Mouse (Mus musculus): ENCODE results near the gene Btbd3. TPM values are rescaled to one million over a fixed set of nuclear protein-coding genes. Genes with fewer than 3 reads are reported as not detected.

Btbd3 gene
- total RNA-seq (2022), result 1 to 10 TPM; 7.3 to 9.6 (median 8.1) TPM

GRCm38 (mm10) chr2:138256411-138256810 is at the start of gene Btbd3:
Gene Btbd3, plus strand, starts transcription at chr2:138256565.
- peak; percentile 90 to 94 for DNase-seq (ENCODE audit: low spot score in 2 of 2)

DNA sequence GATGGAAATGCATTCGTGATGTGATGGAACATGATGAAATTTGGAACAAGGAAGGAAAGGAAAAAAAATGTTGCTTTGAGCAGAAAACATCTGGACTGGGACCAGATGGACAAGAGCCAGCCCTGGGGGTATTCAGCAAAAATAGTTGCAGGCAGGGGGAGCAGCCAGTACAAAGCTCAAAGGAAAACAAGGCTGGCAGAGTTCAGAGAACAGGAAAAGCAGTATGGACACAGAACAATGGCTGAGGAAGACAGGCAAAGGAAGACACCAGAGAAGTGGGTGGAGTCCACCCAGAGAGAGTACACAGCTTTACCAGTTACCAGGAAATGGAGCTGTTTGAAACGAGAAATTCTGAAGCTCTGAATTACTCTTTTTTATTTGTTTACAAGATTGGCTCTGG is 40.8 kb upstream of the Btbd3 start:
- peak; percentile 44 to 55 for DNase-seq (ENCODE audit: low spot score in 2 of 2)

DNA sequence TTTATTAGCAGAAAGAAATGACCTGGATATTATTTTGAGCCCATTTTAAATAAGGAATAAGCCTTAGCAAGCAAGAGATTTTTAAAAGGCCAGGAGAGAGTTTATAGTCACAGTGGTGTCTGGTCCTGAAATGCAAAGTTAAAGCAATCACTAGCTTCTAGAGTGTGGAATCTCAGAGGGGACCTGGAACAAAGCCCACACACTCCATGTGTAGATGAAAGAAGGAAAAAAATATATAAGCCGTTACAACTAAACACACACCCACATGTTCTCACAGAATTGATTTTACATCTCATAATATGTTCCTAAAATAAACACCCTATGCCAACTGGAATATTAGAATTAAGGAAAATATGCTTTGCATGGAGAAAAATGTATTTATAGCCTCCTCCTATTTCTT is 36.1 kb upstream of the Btbd3 start:
- DNase-seq (ENCODE audit: low spot score in 2 of 2), result no peak

DNA sequence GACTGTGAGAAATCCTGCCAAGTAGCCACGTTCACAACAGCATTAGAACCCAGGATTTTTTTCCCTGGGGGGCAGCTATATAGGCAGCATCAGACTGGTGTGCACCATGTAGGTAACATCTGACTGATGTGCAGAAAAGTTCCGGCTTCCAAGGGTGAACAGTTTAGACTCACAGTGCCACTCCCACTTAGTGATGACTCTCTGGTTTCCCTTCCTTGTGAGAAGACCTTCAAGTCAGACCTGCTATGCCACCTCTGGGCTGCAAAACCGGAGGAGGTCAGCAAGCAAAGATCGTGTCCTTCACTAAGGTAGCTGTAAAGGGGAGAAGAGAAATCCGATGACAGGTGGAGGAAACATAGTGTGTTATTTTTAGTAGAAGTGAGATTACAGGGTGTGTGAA is 24.1 kb upstream of the Btbd3 start:
- no peak for DNase-seq (ENCODE audit: low spot score in 2 of 2)

DNA sequence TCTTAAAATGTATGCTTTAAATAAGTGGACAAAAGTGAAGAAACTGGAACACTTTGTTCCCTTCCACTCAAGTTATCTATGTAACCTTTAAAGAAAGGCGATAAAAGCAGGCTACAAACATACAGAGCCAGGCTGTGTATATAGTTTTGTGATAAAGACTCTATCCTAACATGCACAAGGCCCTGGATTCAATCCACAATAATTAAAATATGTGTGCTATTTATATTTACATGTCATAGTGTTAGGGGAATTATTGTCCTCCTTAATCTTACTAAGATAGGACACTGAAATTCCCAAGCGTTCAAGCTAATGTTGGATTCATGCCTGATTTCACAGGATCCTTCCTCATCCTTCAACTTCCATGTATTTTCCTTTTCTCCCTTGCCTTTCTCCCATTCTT is 20.2 kb upstream of the Btbd3 start:
- DNase-seq (ENCODE audit: low spot score in 2 of 2), result no peak

GRCm38 (mm10) chr2:138242452-138242851 is 13.9 kb upstream of the Btbd3 start:
- DNase-seq (ENCODE audit: low spot score in 2 of 2), result no peak

DNA sequence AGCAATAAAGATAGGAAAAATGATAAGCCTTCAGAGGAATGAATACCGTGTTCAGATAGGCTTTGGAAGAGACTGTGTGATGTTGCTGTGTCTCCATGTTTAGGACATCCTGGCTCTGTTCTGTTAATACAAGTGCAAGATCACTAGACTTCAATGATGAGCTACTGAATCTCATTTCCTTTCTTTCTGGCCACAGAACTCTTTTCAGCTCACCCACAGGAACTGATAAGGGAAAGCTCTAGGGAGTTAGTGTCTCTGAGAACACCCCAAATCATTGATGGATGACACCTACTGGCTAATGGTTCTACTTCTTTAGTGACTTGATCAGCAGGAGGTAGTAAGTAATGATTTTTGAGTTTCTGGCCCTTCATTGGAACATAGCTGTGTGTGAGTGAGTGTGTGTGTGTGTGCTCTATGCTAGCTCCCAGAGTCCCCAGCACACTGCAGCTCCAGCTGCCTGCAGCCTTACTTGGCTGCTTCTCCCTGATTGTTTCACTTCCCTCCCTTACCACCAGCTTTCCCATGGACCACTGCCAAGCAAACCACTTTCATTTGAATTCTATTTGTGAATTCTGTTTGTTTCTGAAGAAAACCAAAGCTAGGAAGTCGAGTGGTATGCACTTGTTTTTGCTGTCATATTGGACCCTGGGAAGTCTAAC is 10.6 kb upstream of the Btbd3 start:
- peak in 1 of 2 experiments; percentile 13 for DNase-seq (ENCODE audit: low spot score in 2 of 2)

DNA sequence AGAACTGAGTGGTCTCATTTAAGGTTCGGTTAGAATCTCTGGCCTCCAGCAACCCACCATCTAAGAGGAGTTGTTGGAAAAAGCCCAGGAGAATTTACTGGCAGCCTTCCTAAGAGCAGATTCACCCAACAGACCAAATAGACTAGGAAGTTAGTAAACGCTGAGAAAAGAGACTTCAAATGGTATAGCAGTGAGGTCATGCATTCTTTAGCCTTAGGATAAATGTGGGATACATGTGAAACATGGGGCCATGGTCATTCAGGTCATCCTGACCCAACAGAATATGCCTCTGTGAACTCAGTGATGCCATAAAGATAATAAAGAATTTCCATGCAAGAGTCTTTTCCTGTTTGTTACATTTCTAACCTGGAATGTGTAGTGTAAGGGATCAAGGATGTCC is 8.4 kb upstream of the Btbd3 start:
- no peak for DNase-seq (ENCODE audit: low spot score in 2 of 2)

- DNase-seq (ENCODE audit: low spot score in 2 of 2), result no peak
Measured at GRCm38 (mm10) chr2:138256851-138257471, 596 bp downstream of the Btbd3 start.

DNA sequence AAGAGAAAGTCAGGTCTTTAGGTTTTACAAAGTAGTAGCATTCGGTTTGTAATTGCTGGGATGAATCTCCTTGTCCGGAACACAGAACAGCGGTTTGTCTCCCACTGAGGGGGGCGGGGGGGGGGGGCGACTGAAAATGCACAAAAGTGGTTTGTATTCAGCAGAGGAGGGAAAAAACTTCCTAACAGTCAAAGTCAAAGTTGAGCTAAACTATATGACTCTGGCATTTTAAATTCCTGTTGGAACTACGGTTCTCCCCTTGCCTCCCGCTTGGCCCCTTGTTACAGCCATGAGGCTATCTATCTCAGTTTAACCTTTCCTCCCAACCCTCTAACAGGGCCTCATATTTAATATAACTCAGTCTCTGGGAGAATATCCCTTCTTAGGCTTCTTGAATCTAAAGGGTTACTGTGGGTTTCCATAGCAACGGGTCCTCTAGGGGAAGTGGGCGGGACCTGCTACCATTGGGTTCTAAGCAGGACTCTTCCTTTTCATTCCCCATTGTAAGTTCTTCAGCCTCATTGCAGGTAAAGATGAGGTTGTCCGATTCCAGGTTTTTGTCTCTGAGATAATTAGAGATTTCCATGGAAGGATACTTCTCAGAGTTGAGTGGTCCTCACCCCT is 1.4 kb downstream of the Btbd3 start:
- peak in 1 of 2 experiments; percentile 18 for DNase-seq (ENCODE audit: low spot score in 2 of 2)

DNA sequence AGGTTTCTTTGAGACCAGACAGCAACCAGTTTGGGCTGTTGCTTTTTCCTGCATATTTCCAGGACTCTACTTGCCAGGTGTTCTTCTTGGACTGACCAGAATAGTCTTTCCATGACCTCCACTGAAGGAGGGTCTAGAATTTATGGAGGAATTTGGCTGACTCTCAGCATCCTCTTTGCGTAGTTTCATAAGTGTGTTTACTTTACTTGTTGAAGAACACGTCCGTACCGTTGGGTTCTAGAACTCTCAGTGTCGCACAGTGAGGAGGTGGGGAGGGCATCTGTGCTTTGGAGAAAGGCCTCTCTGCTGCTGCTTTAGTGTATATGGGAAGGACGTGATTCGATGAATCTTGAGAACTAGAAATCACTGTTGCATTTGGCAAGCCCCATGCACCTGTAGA is 4.8 kb downstream of the Btbd3 start:
- no peak for DNase-seq (ENCODE audit: low spot score in 2 of 2)

DNA sequence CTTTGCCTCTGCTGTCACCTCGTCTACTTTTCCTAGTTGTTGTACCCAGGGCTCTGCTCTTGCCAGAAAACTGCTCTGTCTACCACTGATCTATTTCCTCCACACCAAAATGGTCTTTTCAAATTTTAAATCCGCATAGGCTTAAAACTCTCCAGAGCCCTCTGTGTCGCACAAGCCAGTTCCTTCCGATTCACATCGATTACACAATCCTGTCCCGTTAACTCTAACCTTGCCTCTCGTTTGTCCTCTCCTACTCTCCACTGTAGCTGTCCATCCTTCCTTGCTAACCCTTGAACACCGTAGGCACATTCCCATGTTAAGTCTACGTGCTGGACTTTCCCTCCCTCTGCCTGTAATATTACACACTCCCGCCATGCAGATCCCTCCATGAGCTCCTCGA is 6.5 kb downstream of the Btbd3 start:
- no peak for DNase-seq (ENCODE audit: low spot score in 2 of 2)

DNA sequence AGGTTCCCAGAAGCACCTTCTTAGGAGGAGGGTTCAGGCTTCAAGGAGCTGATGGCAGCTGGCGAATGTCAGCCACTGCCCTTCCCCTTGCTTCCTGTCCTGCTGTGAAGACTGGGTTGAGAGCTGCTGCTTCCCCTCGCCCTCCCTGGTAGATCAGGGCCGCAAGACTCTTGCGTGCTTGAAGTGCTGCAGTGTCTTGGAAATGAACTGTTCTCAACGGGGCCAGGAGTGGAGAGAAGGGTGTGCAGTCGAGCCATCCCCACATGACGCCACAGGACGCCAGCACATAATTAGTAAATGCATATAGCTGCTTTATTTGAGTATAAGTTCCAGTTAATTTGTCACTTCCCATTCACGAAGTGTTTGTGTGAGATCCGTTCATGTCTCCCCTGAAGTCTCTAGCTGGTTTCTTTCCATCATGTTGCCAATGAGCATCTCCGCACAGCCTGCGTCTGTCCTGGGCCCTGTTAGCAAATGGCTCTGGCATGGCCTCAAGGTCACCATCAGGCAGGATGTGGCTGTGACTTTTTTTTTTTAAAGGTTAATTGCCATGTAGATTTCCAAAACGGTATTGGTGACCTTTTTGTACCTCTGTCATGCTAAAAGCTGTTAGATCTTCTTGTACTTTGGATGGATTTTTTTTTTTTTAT is 9.1 kb downstream of the Btbd3 start:
- DNase-seq (ENCODE audit: low spot score in 2 of 2), result no peak

- DNase-seq (ENCODE audit: low spot score in 2 of 2), result no peak
Measured at GRCm38 (mm10) chr2:138266679-138267078, 10.3 kb downstream of the Btbd3 start.

GRCm38 (mm10) chr2:138267852-138268513 is 11.6 kb downstream of the Btbd3 start:
- DNase-seq (ENCODE audit: low spot score in 2 of 2), result no peak

DNA sequence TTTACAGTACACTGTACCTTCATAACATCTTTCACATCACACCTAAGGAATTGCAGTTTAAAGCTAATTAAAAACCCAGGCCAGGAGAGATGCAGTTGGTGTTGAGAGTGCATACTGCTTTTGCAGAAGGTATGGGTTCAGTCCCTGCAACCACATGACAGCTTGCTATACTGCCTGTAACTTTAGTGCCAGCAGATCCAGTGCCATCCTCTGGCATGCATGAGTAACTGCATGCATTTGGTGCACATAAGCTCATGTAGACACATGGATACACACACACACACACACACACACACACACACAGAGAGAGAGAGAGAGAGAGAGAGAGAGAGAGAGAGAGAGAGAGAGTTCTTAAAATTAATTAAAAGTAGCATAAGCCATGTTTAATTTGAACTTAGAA is 13.0 kb downstream of the Btbd3 start:
- DNase-seq (ENCODE audit: low spot score in 2 of 2), result no peak

- no peak for DNase-seq (ENCODE audit: low spot score in 2 of 2)
Measured at GRCm38 (mm10) chr2:138273404-138274073, 17.2 kb downstream of the Btbd3 start.

GRCm38 (mm10) chr2:138274086-138274485 is 17.7 kb downstream of the Btbd3 start:
- DNase-seq (ENCODE audit: low spot score in 2 of 2), result no peak

GRCm38 (mm10) chr2:138277842-138278691 is 21.7 kb downstream of the Btbd3 start:
- DNase-seq (ENCODE audit: low spot score in 2 of 2), result peak in 1 of 2 experiments; percentile 42
